Mouse (Mus musculus): ENCODE data around the gene Napa.

DNA sequence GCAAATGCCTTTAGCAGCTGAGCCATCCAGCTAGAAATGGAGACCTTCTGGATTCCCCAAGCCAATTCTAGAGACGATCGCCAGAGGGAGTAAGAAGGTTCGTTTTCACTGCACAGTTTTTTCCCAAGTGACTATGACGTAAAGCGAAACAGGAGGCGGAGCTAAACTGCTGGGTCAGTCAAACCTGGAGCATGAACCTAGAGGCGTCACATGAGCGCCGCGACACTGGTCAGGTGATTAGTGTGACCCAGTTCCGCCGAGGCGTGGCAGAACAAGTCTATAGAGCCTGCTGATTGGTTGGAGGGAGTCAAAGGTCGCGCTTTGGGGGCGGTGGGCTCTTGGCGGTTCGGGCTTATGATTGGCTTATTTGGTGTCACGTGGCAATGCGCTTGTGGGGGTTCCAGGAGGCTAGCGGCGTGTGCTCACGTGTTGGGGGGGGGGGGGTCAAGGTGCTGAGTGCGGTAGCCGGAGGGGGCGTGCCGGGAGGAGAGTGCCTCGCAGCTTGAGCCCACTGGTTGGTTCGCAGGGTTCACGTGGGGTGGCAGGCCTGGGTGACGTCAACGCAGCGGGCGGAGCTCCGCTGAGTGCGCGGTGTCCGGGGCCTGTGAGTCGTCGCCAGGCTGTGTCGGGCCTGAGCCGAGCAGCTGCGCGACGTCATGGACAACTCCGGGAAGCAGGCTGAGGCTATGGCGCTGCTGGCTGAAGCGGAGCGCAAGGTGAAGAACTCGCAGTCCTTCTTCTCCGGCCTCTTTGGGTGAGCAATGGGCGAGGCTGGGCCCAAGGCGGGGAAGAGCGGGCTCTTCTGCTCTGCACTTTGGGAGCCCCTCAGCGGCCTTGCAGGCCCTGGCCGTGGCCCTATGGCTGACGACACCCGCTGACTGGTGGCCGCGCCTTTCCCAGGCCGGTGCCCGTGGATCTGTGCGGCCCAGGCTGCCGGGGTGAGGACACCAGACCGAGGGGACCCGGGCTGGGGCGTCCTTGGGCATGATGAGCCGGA lies at the start of gene Napa:
- TF ChIP-seq GATA1 (IDR thresholded peaks at IDR 0.05; ENCODE audit: borderline replicate concordance, low read length) (no peak), FLI1 (IDR thresholded peaks at IDR 0.05; ENCODE audit: low read length) (no peak)

All from megakaryocyte, embryonic 14.5 days (primary cell).